Mouse (Mus musculus) forebrain, embryonic 16.5 days (tissue): ENCODE results near the gene Itih4. TPM values are rescaled to one million over a fixed set of nuclear protein-coding genes. Genes with fewer than 3 reads are reported as not detected.

Experiments
- ATAC-seq: fragments of 200-750 bp; cut with Nextera tagmentation; 2 replicates; pipeline ENCODE4 v1.8.0; 2017; ENCODE audit warnings: mild to moderate bottlenecking, moderate library complexity
- H3K27ac ChIP-seq: fragments of 300-500 bp; sonication (generic); 2 replicates; pipeline ENCODE4 v1.5.1; 2014; ENCODE audit warnings: low read length, control low read depth
- H3K27me3 ChIP-seq: fragments of 300-500 bp; sonication (generic); replicated peaks from 2 replicates; pipeline ENCODE4 v1.6.1; 2014; ENCODE audit warnings: low read length; ENCODE audit not compliant: control insufficient read depth, insufficient read depth
- H3K36me3 ChIP-seq: fragments of 300-500 bp; sonication (generic); 2 replicates; pipeline ENCODE4 v1.6.1; 2014; ENCODE audit not compliant: control insufficient read depth, insufficient read depth
- H3K4me1 ChIP-seq: fragments of 300-500 bp; sonication (generic); replicated peaks from 2 replicates; pipeline ENCODE4 v1.6.1; 2014; ENCODE audit warnings: low read length; ENCODE audit not compliant: control insufficient read depth, insufficient read depth
- H3K4me2 ChIP-seq: fragments of 300-500 bp; sonication (generic); 2 replicates; pipeline ENCODE4 v1.6.1; 2014; ENCODE audit warnings: mild to moderate bottlenecking, low read length, control low read depth
- H3K4me3 ChIP-seq: fragments of 300-500 bp; sonication (generic); replicated peaks from 2 replicates; pipeline ENCODE4 v1.5.1; 2014; ENCODE audit warnings: mild to moderate bottlenecking, low read length, control low read depth
- H3K9ac ChIP-seq: fragments of 300-500 bp; sonication (generic); replicated peaks from 2 replicates; pipeline ENCODE4 v1.6.1; 2014; ENCODE audit warnings: low read depth, low read length, control low read depth
- H3K9me3 ChIP-seq: fragments of 300-500 bp; sonication (generic); 2 replicates; pipeline ENCODE4 v1.6.1; 2016; ENCODE audit warnings: low read length; ENCODE audit not compliant: control insufficient read depth
- WGBS: fragments of 180-500 bp; shearing (Covaris S2); extraction: QIAGEN DNeasy Blood & Tissue Kit; methylation state at CpG from one replicate; pipeline ENCODE4 v1.1.7; 2014; 5-methylcytosine and 5-hydroxymethylcytosine counted together
- polyA plus RNA-seq: library from polyadenylated mRNA; unstranded; fragments of >200 nt; fragmentation: Nextera tagmentation; extraction: Ambion mirVana; gene quantifications from 2 replicates; pipeline ENCODE4 v1.2.1, GENCODE M21; 2015

Itih4 gene
- polyA plus RNA-seq, 1 experiment from 2014 or later, result not detected

- H3K36me3 ChIP-seq, result no peaks in the 10 kb centered on the region
- 88% methylated on average over 9 of the region's 9 CpGs for WGBS
- H3K4me2 ChIP-seq, result no peak overlapping the region
- no peak overlapping the region for H3K9ac ChIP-seq
- no peak overlapping the region for H3K27ac ChIP-seq
- no peak for ATAC-seq
- H3K27me3 ChIP-seq, result no peaks in the 10 kb centered on the region
- H3K4me1 ChIP-seq, result no peaks in the 10 kb centered on the region
- no peaks in the 10 kb centered on the region for H3K9me3 ChIP-seq
- no peak overlapping the region for H3K4me3 ChIP-seq
These were observed 23.9 kb upstream of the Itih4 start for GRCm38 (mm10) chr14:30862368-30862767.

GRCm38 (mm10) chr14:30865311-30865710 is 21.0 kb upstream of the Itih4 start:
- Histone ChIP-seq H3K4me2 (no peak overlapping the region), H3K4me3 (no peak overlapping the region), H3K9me3 (no peaks in the 10 kb centered on the region), H3K9ac (no peak overlapping the region), H3K27ac (no peak overlapping the region), H3K4me1 (no peaks in the 10 kb centered on the region), H3K36me3 (no peaks in the 10 kb centered on the region), H3K27me3 (no peaks in the 10 kb centered on the region)
- no peak for ATAC-seq
- 72% methylated on average over 3 of the region's 3 CpGs for WGBS

- H3K36me3 ChIP-seq, result no peaks in the 10 kb centered on the region
- no peak overlapping the region for H3K4me3 ChIP-seq
- no peak overlapping the region for H3K27ac ChIP-seq
- ATAC-seq, result no peak
- H3K9ac ChIP-seq, result no peak overlapping the region
- H3K4me1 ChIP-seq, result no peaks in the 10 kb centered on the region
- H3K4me2 ChIP-seq, result no peak overlapping the region
- no peaks in the 10 kb centered on the region for H3K9me3 ChIP-seq
- H3K27me3 ChIP-seq, result no peaks in the 10 kb centered on the region
- WGBS, result 29% methylated on average over 5 of the region's 5 CpGs
These were observed 19.2 kb upstream of the Itih4 start for GRCm38 (mm10) chr14:30867042-30867441.

- 91% methylated on average over 10 of the region's 10 CpGs for WGBS
- Histone ChIP-seq H3K4me2 (no peak overlapping the region), H3K9me3 (no peaks in the 10 kb centered on the region), H3K4me1 (no peaks in the 10 kb centered on the region), H3K4me3 (no peak overlapping the region), H3K9ac (no peak overlapping the region), H3K27ac (no peak overlapping the region), H3K27me3 (no peaks in the 10 kb centered on the region), H3K36me3 (0 out of 2 replicates have a peak, but pooled peaks cover 3% of the 10 kb centered on the region)
- no peak for ATAC-seq
These were observed 17.4 kb upstream of the Itih4 start for GRCm38 (mm10) chr14:30868826-30869225.

GRCm38 (mm10) chr14:30869391-30869801 is 16.9 kb upstream of the Itih4 start:
- Histone ChIP-seq H3K9me3 (no peaks in the 10 kb centered on the region), H3K4me2 (no peak overlapping the region), H3K4me3 (no peak overlapping the region), H3K9ac (no peak overlapping the region), H3K4me1 (no peaks in the 10 kb centered on the region), H3K27ac (no peak overlapping the region), H3K36me3 (0 out of 2 replicates have a peak, but pooled peaks cover 3% of the 10 kb centered on the region), H3K27me3 (no peaks in the 10 kb centered on the region)
- WGBS, result 83% methylated on average over 8 of the region's 8 CpGs
- no peak for ATAC-seq

- Histone ChIP-seq H3K4me3 (no peak overlapping the region), H3K4me2 (no peak overlapping the region), H3K4me1 (no peaks in the 10 kb centered on the region), H3K27ac (no peak overlapping the region), H3K9ac (no peak overlapping the region), H3K9me3 (no peaks in the 10 kb centered on the region), H3K36me3 (0 out of 2 replicates have a peak, but pooled peaks cover 3% of the 10 kb centered on the region), H3K27me3 (no peaks in the 10 kb centered on the region)
- WGBS, result 86% methylated on average over 25 of the region's 25 CpGs
- ATAC-seq, result no peak
These were observed 15.8 kb upstream of the Itih4 start for GRCm38 (mm10) chr14:30870206-30871147.

GRCm38 (mm10) chr14:30874095-30874700 is 12.1 kb upstream of the Itih4 start:
- no peak overlapping the region for H3K9ac ChIP-seq
- H3K4me1 ChIP-seq, result no peaks in the 10 kb centered on the region
- no peak overlapping the region for H3K27ac ChIP-seq
- no peak overlapping the region for H3K4me2 ChIP-seq
- H3K4me3 ChIP-seq, result no peak overlapping the region
- ATAC-seq, result no peak
- H3K36me3 ChIP-seq, result 0 out of 2 replicates have a peak, but pooled peaks cover 3% of the 10 kb centered on the region
- no peaks in the 10 kb centered on the region for H3K27me3 ChIP-seq
- no peaks in the 10 kb centered on the region for H3K9me3 ChIP-seq
- WGBS, result 85% methylated on average over 18 of the region's 18 CpGs

GRCm38 (mm10) chr14:30875130-30875865 is 11.0 kb upstream of the Itih4 start:
- no peaks in the 10 kb centered on the region for H3K4me1 ChIP-seq
- no peak overlapping the region for H3K27ac ChIP-seq
- no peak for ATAC-seq
- no peaks in the 10 kb centered on the region for H3K27me3 ChIP-seq
- no peak overlapping the region for H3K9ac ChIP-seq
- H3K4me2 ChIP-seq, result no peak overlapping the region
- 0 out of 2 replicates have a peak, but pooled peaks cover 3% of the 10 kb centered on the region for H3K36me3 ChIP-seq
- WGBS, result 86% methylated on average over 12 of the region's 12 CpGs
- no peak overlapping the region for H3K4me3 ChIP-seq
- H3K9me3 ChIP-seq, result no peaks in the 10 kb centered on the region

- H3K27ac ChIP-seq, result no peak overlapping the region
- H3K27me3 ChIP-seq, result no peaks in the 10 kb centered on the region
- H3K9me3 ChIP-seq, result no peaks in the 10 kb centered on the region
- H3K36me3 ChIP-seq, result 0 out of 2 replicates have a peak, but pooled peaks cover 3% of the 10 kb centered on the region
- WGBS, result 88% methylated on average over 9 of the region's 9 CpGs
- H3K9ac ChIP-seq, result no peak overlapping the region
- no peak overlapping the region for H3K4me3 ChIP-seq
- ATAC-seq, result no peak
- H3K4me2 ChIP-seq, result no peak overlapping the region
- H3K4me1 ChIP-seq, result no peaks in the 10 kb centered on the region
These were observed 10.3 kb upstream of the Itih4 start for GRCm38 (mm10) chr14:30875955-30876354.
